Mouse (Mus musculus) stomach, embryonic 14.5 days (tissue): ENCODE measurements at regions not wholly inside any gene's neighbourhood (a gene's known extent, or its start where the extent isn't known, plus 50 kb on each side); places are given as distances from the start of the nearest gene placed in this dataset.

ENCODE experiments used
- ATAC-seq: fragments of 200-750 bp; cut with Nextera tagmentation; 2 replicates; pipeline ENCODE4 v1.8.0; 2017; ENCODE audit warnings: low read depth, moderate TSS enrichment; ENCODE audit not compliant: insufficient number of reproducible peaks, insufficient read depth, low FRiP score
- H3K27ac ChIP-seq: fragments of 300-500 bp; sonication (generic); 2 replicates; pipeline ENCODE4 v1.5.1; 2014; ENCODE audit warnings: mild to moderate bottlenecking, low read length, moderate library complexity, mixed read lengths
- H3K27me3 ChIP-seq: fragments of 300-500 bp; sonication (generic); 2 replicates; pipeline ENCODE4 v1.6.1; 2014; ENCODE audit warnings: low read length, control low read depth, mixed read lengths; ENCODE audit not compliant: control insufficient read depth, insufficient read depth
- H3K36me3 ChIP-seq: fragments of 300-500 bp; sonication (generic); 2 replicates; pipeline ENCODE4 v1.6.1; 2014; ENCODE audit warnings: mild to moderate bottlenecking, control low read depth, low read length, moderate library complexity, mixed read lengths; ENCODE audit not compliant: control insufficient read depth, insufficient read depth
- H3K4me1 ChIP-seq: fragments of 300-500 bp; sonication (generic); 2 replicates; pipeline ENCODE4 v1.6.1; 2014; ENCODE audit warnings: low read length, control low read depth, mixed read lengths; ENCODE audit not compliant: control insufficient read depth, insufficient read depth
- H3K4me2 ChIP-seq: fragments of 300-500 bp; sonication (generic); replicated peaks from 2 replicates; pipeline ENCODE4 v1.6.1; 2014; ENCODE audit warnings: low read depth, low read length, control low read depth
- H3K4me3 ChIP-seq: fragments of 300-500 bp; sonication (generic); 2 replicates; pipeline ENCODE4 v1.5.1; 2014; ENCODE audit warnings: low read depth, low read length, control low read depth
- H3K9ac ChIP-seq: fragments of 300-500 bp; sonication (generic); replicated peaks from 2 replicates; pipeline ENCODE4 v1.6.1; 2014; ENCODE audit warnings: low read depth, mild to moderate bottlenecking, control low read depth, low read length, moderate library complexity, mixed read lengths
- H3K9me3 ChIP-seq: fragments of 300-500 bp; sonication (generic); 2 replicates; pipeline ENCODE4 v1.6.1; 2016; ENCODE audit warnings: low read depth, low read length, control low read depth; ENCODE audit not compliant: control insufficient read depth
- WGBS: fragments of 180-500 bp; shearing (Covaris S2); extraction: QIAGEN DNeasy Blood & Tissue Kit; methylation state at CpG from one replicate; pipeline ENCODE4 v1.1.7; 2014; 5-methylcytosine and 5-hydroxymethylcytosine counted together

DNA sequence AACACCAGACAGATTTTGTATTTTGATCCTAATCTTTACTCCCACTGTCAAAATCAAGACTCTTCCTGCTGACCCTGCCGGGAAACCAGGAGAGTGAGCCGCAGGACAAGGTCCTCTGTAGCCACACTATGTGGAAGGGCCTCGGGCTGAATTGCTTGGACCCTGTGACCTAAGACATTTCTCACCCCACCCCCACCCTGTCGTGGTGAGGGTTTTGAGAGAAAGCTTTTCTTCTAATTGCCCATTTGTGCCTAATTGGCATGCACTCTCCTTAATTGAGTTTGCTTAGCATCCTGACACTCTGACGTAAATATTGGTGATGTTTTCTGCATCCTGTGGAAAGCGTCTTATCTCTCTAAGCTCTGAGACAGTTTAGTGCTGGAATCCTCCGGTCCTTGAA is 110.2 kb downstream of the Rpl14 start:
- no peaks in the 10 kb centered on the region for H3K36me3 ChIP-seq
- no peaks in the 10 kb centered on the region for H3K27me3 ChIP-seq
- peaks cover 4% of the 10 kb centered on the region; the same call in 1 of the 2 replicates for H3K4me1 ChIP-seq
- no peak overlapping the region for H3K4me2 ChIP-seq
- no peaks in the 10 kb centered on the region for H3K9me3 ChIP-seq
- H3K27ac ChIP-seq = no peak overlapping the region
- no peak for ATAC-seq
- no peak overlapping the region for H3K4me3 ChIP-seq
- WGBS = 32% methylated on average over 7 of the region's 7 CpGs
- no peak overlapping the region for H3K9ac ChIP-seq

DNA sequence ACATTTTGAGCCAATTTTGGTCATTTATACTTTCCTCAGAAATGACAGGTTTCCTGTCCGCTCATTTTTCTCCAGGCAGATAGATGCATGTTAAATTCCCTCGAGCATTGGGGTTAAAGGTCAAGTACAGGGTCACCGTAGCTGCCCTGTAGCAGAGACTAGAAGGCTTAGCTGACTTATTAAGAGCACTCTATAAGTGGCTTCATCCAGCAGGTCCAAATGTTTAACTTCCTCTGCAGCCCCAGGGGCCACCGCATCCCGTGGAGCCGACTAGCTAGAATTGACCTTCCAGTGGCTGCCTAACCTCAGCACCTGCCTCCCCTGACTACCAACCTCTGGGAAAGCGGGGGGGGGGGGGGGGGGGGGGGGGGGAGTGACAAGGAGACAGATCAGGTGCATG is 114.7 kb downstream of the Rpl14 start:
- H3K27me3 ChIP-seq = no peaks in the 10 kb centered on the region
- peaks cover 14% of the 10 kb centered on the region for H3K4me1 ChIP-seq
- H3K9me3 ChIP-seq = no peaks in the 10 kb centered on the region
- H3K4me3 ChIP-seq = no peak overlapping the region
- H3K9ac ChIP-seq = no peak overlapping the region
- 9% methylated on average over 7 of the region's 7 CpGs for WGBS
- H3K27ac ChIP-seq = no peak overlapping the region
- H3K36me3 ChIP-seq = no peaks in the 10 kb centered on the region
- H3K4me2 ChIP-seq = no peak overlapping the region
- no peak for ATAC-seq

DNA sequence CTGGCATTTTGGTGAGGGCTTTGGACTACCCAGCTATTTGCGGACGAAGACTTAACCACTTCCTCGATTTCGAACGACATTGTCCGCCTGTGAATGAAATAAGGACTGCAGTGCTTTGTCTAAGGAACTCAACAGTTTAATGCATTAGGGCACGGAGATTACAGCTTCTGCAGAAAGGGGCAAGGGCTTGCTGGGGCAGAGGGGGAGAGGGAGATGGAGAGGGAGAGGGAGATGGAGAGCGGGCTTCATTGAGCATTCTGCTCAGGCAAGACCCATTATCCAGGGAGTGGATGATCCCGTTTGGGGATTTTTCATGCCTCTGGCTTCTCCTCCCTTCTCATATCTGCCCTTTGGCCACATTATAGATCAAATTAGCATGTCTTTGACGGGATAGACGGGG is 117.8 kb downstream of the Rpl14 start:
- no peak for ATAC-seq
- Histone ChIP-seq H3K4me1 (peaks cover 26% of the 10 kb centered on the region), H3K27ac (no peak overlapping the region), H3K4me2 (no peak overlapping the region), H3K27me3 (no peaks in the 10 kb centered on the region), H3K9ac (no peak overlapping the region), H3K9me3 (no peaks in the 10 kb centered on the region), H3K4me3 (no peak overlapping the region), H3K36me3 (no peaks in the 10 kb centered on the region)
- 78% methylated on average over 11 of the region's 11 CpGs for WGBS

DNA sequence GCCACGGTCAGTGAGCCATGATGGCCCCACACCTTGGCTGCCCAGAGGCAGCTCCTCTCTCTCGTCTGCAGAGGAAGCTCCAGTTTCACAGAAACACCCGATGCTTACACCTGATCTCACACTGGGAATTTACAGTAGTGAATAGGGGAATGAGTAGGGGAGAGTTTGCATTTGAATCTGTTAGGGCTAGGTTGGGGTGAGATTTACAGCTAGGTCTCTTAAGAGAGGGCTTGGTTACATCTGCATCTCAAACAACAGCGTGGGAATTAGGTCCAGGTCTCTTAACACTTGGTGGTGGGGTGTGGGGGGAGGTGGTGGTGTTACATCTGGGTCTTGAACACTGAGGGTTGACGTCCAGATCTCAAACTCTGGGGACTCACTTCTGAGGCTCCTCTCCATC is 119.3 kb downstream of the Rpl14 start:
- Histone ChIP-seq H3K9ac (no peak overlapping the region), H3K4me2 (peak overlapping the region; percentile 35), H3K9me3 (no peaks in the 10 kb centered on the region), H3K4me1 (peaks cover 26% of the 10 kb centered on the region), H3K27me3 (no peaks in the 10 kb centered on the region), H3K4me3 (no peak overlapping the region), H3K27ac (peak overlapping the region; percentile 94), H3K36me3 (no peaks in the 10 kb centered on the region)
- no peak for ATAC-seq
- WGBS = 29% methylated on average over 5 of the region's 5 CpGs

DNA sequence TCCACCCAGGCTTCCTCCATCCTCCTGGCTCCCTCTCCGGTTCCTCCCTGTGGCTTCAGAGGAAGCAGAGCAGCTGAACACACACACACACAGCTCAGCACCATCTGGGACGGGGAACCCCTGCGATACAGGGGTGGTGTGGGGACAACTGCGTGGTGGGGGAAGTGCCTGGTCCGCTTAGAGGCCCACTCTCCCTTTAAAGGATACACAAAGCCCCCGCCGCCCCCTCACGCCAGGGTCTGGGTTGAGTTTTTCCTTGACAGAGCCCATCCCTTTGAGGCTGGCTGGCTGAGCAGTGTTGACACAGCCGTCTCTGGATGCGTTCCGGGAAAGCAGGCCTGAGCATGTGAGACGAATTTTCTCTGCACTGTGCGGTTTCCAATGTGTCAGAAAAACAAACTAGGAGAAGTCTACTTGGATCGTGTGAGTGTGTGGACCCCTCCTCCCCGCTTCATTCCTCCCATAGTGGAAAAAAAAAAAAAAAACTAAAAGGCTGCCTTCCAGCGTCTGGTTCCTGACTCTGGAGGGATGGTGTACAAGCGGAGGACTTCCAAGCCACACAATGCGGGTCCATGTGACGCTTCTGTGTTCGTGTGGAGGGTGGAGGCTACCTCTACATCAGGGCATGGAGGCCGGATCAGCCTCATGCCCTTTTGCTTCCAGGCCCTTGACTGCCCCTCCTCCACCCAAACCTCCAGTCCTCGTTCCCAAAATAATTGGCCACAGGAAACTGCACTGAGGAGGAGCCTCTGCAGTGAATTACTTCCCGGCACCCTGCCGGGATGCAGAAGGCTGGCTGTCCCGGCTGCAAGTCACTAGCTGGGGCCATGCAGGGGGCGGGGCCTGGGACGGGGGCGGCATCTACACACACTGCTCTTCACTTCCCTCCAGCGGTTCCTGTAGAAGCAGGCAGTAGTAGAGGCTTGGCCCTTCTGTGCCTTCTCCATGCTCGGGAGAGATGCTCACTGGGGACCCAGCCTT is 120.0 kb downstream of the Rpl14 start:
- Histone ChIP-seq H3K4me3 (peak overlapping the region; percentile 2), H3K9ac (0 out of 2 replicates have a peak overlapping the region, but pooled peaks have one; percentile 4), H3K4me1 (peaks cover 26% of the 10 kb centered on the region), H3K4me2 (peak overlapping the region; percentile 35), H3K36me3 (no peaks in the 10 kb centered on the region), H3K27ac (peak overlapping the region; percentile 94), H3K9me3 (no peaks in the 10 kb centered on the region), H3K27me3 (no peaks in the 10 kb centered on the region)
- WGBS = 2% methylated on average over 30 of the region's 30 CpGs
- ATAC-seq = peak; percentile 91

DNA sequence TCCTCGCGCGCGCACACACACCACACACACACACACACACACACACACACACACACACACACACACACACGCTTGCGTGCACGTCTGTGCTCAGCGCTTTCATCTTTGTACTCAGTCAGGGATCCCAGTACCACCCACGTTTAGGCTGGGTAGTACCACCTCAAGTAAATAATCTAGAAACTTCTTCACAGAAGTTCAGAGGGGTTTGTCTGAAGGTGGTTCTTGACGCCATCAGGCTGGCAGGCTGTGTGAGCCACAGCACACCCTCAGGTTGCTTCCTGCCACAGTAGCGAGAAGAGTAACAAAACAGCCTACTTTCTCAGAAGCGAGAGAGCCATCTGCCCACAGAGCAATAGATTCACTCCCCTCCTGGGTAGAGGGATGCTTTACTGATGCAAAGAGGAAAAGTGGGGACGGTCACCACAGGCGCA is 120.7 kb downstream of the Rpl14 start:
- H3K27me3 ChIP-seq = no peaks in the 10 kb centered on the region
- H3K4me1 ChIP-seq = peaks cover 26% of the 10 kb centered on the region
- H3K4me3 ChIP-seq = no peak overlapping the region
- H3K27ac ChIP-seq = peak overlapping the region; percentile 94
- WGBS = 17% methylated on average over 14 of the region's 14 CpGs
- peak overlapping the region; percentile 35 for H3K4me2 ChIP-seq
- ATAC-seq = no peak
- H3K9me3 ChIP-seq = no peaks in the 10 kb centered on the region
- H3K36me3 ChIP-seq = no peaks in the 10 kb centered on the region
- no peak overlapping the region for H3K9ac ChIP-seq

- H3K4me2 ChIP-seq = no peak overlapping the region
- no peaks in the 10 kb centered on the region for H3K27me3 ChIP-seq
- no peaks in the 10 kb centered on the region for H3K36me3 ChIP-seq
- H3K4me1 ChIP-seq = peaks cover 26% of the 10 kb centered on the region
- no peak for ATAC-seq
- H3K4me3 ChIP-seq = no peak overlapping the region
- H3K27ac ChIP-seq = no peak overlapping the region
- 49% methylated on average over 5 of the region's 5 CpGs for WGBS
- no peaks in the 10 kb centered on the region for H3K9me3 ChIP-seq
- no peak overlapping the region for H3K9ac ChIP-seq
These were observed 123.2 kb downstream of the Rpl14 start for GRCm38 (mm10) chr9:120694457-120694856.

- no peak overlapping the region for H3K4me3 ChIP-seq
- H3K27ac ChIP-seq = no peak overlapping the region
- no peak overlapping the region for H3K4me2 ChIP-seq
- H3K36me3 ChIP-seq = no peaks in the 10 kb centered on the region
- 90% methylated on average over 10 of the region's 10 CpGs for WGBS
- no peak overlapping the region for H3K9ac ChIP-seq
- no peak for ATAC-seq
- H3K9me3 ChIP-seq = no peaks in the 10 kb centered on the region
- peaks cover 12% of the 10 kb centered on the region for H3K4me1 ChIP-seq
- H3K27me3 ChIP-seq = no peaks in the 10 kb centered on the region
These were observed 124.7 kb downstream of the Rpl14 start for GRCm38 (mm10) chr9:120695966-120696365.
